Mouse (Mus musculus): Measurements from ENCODE around the gene Pdxk.
"Not testable (repeated sequence)": the region's sequence is repeated elsewhere in the genome, so short reads cannot be mapped to it uniquely, and the experiment has no call there.

Gene Pdxk

GRCm38 (mm10) chr10:78464792-78465207 lies at the start of gene Pdxk:
Gene Pdxk (minus strand): TSS chr10:78464975.
- DNase-seq, result peak; percentile 98

GRCm38 (mm10) chr10:78502986-78503733 lies 38.4 kb upstream of the Pdxk start:
- DNase-seq, result no peak

- DNase-seq, result peak; percentile 90
Measured at GRCm38 (mm10) chr10:78487431-78488086, 22.8 kb upstream of the Pdxk start.

- DNase-seq, result no peak
Measured at GRCm38 (mm10) chr10:78486871-78487270, 22.1 kb upstream of the Pdxk start.

GRCm38 (mm10) chr10:78485369-78485768 lies 20.6 kb upstream of the Pdxk start:
- DNase-seq, result not testable (repeated sequence)

- peak; percentile 55 for DNase-seq
Measured at GRCm38 (mm10) chr10:78481928-78482499, 17.2 kb upstream of the Pdxk start.

- no peak for DNase-seq
Measured at GRCm38 (mm10) chr10:78480954-78481927, 16.5 kb upstream of the Pdxk start.

- no peak for DNase-seq
Measured at GRCm38 (mm10) chr10:78476821-78477220, 12.0 kb upstream of the Pdxk start.

- no peak for DNase-seq
Measured at GRCm38 (mm10) chr10:78474759-78475158, 10.0 kb upstream of the Pdxk start.

GRCm38 (mm10) chr10:78473434-78473833 lies 8.7 kb upstream of the Pdxk start:
- DNase-seq, result no peak

GRCm38 (mm10) chr10:78472046-78472445 lies 7.3 kb upstream of the Pdxk start:
- no peak for DNase-seq

- DNase-seq, result no peak
Measured at GRCm38 (mm10) chr10:78470582-78471313, 6.0 kb upstream of the Pdxk start.

GRCm38 (mm10) chr10:78467761-78468310 lies 3.1 kb upstream of the Pdxk start:
- DNase-seq, result peak; percentile 19

- DNase-seq, result peak; percentile 35
Measured at GRCm38 (mm10) chr10:78466647-78467046, 1.9 kb upstream of the Pdxk start.

- DNase-seq, result peak; percentile 41
Measured at GRCm38 (mm10) chr10:78465472-78465871, 697 bp upstream of the Pdxk start.

- no peak for DNase-seq
Measured at GRCm38 (mm10) chr10:78464201-78464791, 479 bp downstream of the Pdxk start.

GRCm38 (mm10) chr10:78463769-78464167 lies 1.0 kb downstream of the Pdxk start:
- DNase-seq, result no peak

GRCm38 (mm10) chr10:78462945-78463768 lies 1.6 kb downstream of the Pdxk start:
- no peak for DNase-seq

GRCm38 (mm10) chr10:78461767-78462166 lies 3.0 kb downstream of the Pdxk start:
- no peak for DNase-seq

- peak; percentile 43 for DNase-seq
Measured at GRCm38 (mm10) chr10:78460463-78460862, 4.3 kb downstream of the Pdxk start.

All from lung, postnatal 36 days (tissue).